Mouse (Mus musculus): Measurements from ENCODE around the gene Slc11a1. TPM values are rescaled to one million over a fixed set of nuclear protein-coding genes. Genes with fewer than 3 reads are reported as not detected.

Gene Slc11a1
- polyA plus RNA-seq, 1 experiment = 1.0 TPM

GRCm38 (mm10) chr1:74343161-74343560 lies 31.8 kb upstream of the Slc11a1 start:
- no peak overlapping the region for H3K4me3 ChIP-seq

GRCm38 (mm10) chr1:74344163-74344916 lies 30.7 kb upstream of the Slc11a1 start:
- no peak for TF ChIP-seq REST (IDR thresholded peaks at IDR 0.05; ENCODE audit: insufficient read depth, insufficient read length)
- TF ChIP-seq CEBPB (IDR thresholded peaks at IDR 0.05; ENCODE audit: insufficient read depth, poor library complexity, severe bottlenecking) = no peak
- TF ChIP-seq E2F4 (IDR thresholded peaks at IDR 0.05; ENCODE audit: insufficient read depth) = no peak
- TF ChIP-seq MYOD1 (IDR thresholded peaks at IDR 0.05; ENCODE audit: control insufficient read depth in 1 of 3, insufficient read length in 2 of 3, low read depth in 2 of 3) = no peak
- no peak for TF ChIP-seq SRF (IDR thresholded peaks at IDR 0.05; ENCODE audit: control insufficient read depth, insufficient read length, low read depth)
- no peak for TF ChIP-seq TCF12 (IDR thresholded peaks at IDR 0.05; ENCODE audit: insufficient read depth, poor library complexity, severe bottlenecking)
- TF ChIP-seq POLR2A (IDR thresholded peaks at IDR 0.05; ENCODE audit: insufficient read length, low read depth) = no peak
- no peak for TF ChIP-seq TCF3 (IDR thresholded peaks at IDR 0.05; ENCODE audit: insufficient read length, low read depth)
- Histone ChIP-seq H3K4me2 (ENCODE audit: low read depth) (no peak overlapping the region), H3K79me2 (ENCODE audit: control insufficient read depth, insufficient read depth) (no peaks in the 10 kb centered on the region), H3K4me3 (no peak overlapping the region), H3K27me3 (ENCODE audit: control insufficient read depth, insufficient read depth, insufficient read length) (no peaks in the 10 kb centered on the region), H3K36me3 (ENCODE audit: control insufficient read depth, insufficient read depth) (no peaks in the 10 kb centered on the region), H3ac (ENCODE audit: control insufficient read depth, insufficient read length) (no peak overlapping the region)

More at GRCm38 (mm10) chr1:74343161-74343560, 31.8 kb upstream of the Slc11a1 start:
- H3K79me2 ChIP-seq (ENCODE audit: control insufficient read depth, insufficient read depth) = no peaks in the 10 kb centered on the region
- TF ChIP-seq CEBPB (IDR thresholded peaks at IDR 0.05; ENCODE audit: insufficient read depth, poor library complexity, severe bottlenecking) (no peak), MYOD1 (IDR thresholded peaks at IDR 0.05; ENCODE audit: control insufficient read depth in 1 of 3, insufficient read length in 2 of 3, low read depth in 2 of 3) (no peak), USF1 (IDR thresholded peaks at IDR 0.05; ENCODE audit: low read depth) (no peak), E2F4 (IDR thresholded peaks at IDR 0.05; ENCODE audit: insufficient read depth) (no peak)
- H3K36me3 ChIP-seq (ENCODE audit: control insufficient read depth, insufficient read depth) = no peaks in the 10 kb centered on the region
- no peak overlapping the region for H3K4me2 ChIP-seq (ENCODE audit: low read depth)
- H3ac ChIP-seq (ENCODE audit: control insufficient read depth, insufficient read length) = no peak overlapping the region
- H3K27me3 ChIP-seq (ENCODE audit: control insufficient read depth, insufficient read depth, insufficient read length) = no peaks in the 10 kb centered on the region

- no peak overlapping the region for H3ac ChIP-seq (ENCODE audit: control insufficient read depth, insufficient read length)
- no peaks in the 10 kb centered on the region for H3K36me3 ChIP-seq (ENCODE audit: control insufficient read depth, insufficient read depth)
- H3K4me2 ChIP-seq (ENCODE audit: low read depth) = no peak overlapping the region
- TF ChIP-seq REST (IDR thresholded peaks at IDR 0.05; ENCODE audit: insufficient read depth, insufficient read length) = no peak
- no peak for TF ChIP-seq MYOG (IDR thresholded peaks at IDR 0.05; ENCODE audit: control insufficient read depth in 1 of 3, insufficient read depth in 1 of 3, insufficient read length in 2 of 3, low read depth in 2 of 3)
- TF ChIP-seq MYOD1 (IDR thresholded peaks at IDR 0.05; ENCODE audit: control insufficient read depth in 1 of 3, insufficient read length in 2 of 3, low read depth in 2 of 3) = no peak
- TF ChIP-seq SRF (IDR thresholded peaks at IDR 0.05; ENCODE audit: control insufficient read depth, insufficient read length, low read depth) = no peak
- TF ChIP-seq POLR2AphosphoS2 (IDR thresholded peaks at IDR 0.05; ENCODE audit: insufficient read length, low read depth) = no peak
- TF ChIP-seq E2F4 (IDR thresholded peaks at IDR 0.05; ENCODE audit: insufficient read depth) = no peak
- TF ChIP-seq POLR2A (IDR thresholded peaks at IDR 0.05; ENCODE audit: insufficient read length, low read depth) = no peak
- TF ChIP-seq TCF12 (IDR thresholded peaks at IDR 0.05; ENCODE audit: insufficient read depth, poor library complexity, severe bottlenecking) = no peak
- TF ChIP-seq MAX (IDR thresholded peaks at IDR 0.05; ENCODE audit: low read depth) = no peak
- no peak for TF ChIP-seq USF1 (IDR thresholded peaks at IDR 0.05; ENCODE audit: low read depth)
- TF ChIP-seq CEBPB (IDR thresholded peaks at IDR 0.05; ENCODE audit: insufficient read depth, poor library complexity, severe bottlenecking) = no peak
- TF ChIP-seq TCF3 (IDR thresholded peaks at IDR 0.05; ENCODE audit: insufficient read length, low read depth) = no peak
- no peaks in the 10 kb centered on the region for H3K79me2 ChIP-seq (ENCODE audit: control insufficient read depth, insufficient read depth)
- no peaks in the 10 kb centered on the region for H3K27me3 ChIP-seq (ENCODE audit: control insufficient read depth, insufficient read depth, insufficient read length)
- no peak overlapping the region for H3K4me3 ChIP-seq
These were observed 23.7 kb upstream of the Slc11a1 start for GRCm38 (mm10) chr1:74351185-74351769.

GRCm38 (mm10) chr1:74352532-74353096 lies 22.4 kb upstream of the Slc11a1 start:
- H3K36me3 ChIP-seq (ENCODE audit: control insufficient read depth, insufficient read depth) = no peaks in the 10 kb centered on the region
- no peak for TF ChIP-seq CEBPB (IDR thresholded peaks at IDR 0.05; ENCODE audit: insufficient read depth, poor library complexity, severe bottlenecking)
- TF ChIP-seq SRF (IDR thresholded peaks at IDR 0.05; ENCODE audit: control insufficient read depth, insufficient read length, low read depth) = no peak
- no peak for TF ChIP-seq USF1 (IDR thresholded peaks at IDR 0.05; ENCODE audit: low read depth)
- TF ChIP-seq MYOD1 (IDR thresholded peaks at IDR 0.05; ENCODE audit: control insufficient read depth in 1 of 3, insufficient read length in 2 of 3, low read depth in 2 of 3) = no peak
- no peak for TF ChIP-seq REST (IDR thresholded peaks at IDR 0.05; ENCODE audit: insufficient read depth, insufficient read length)
- TF ChIP-seq MAX (IDR thresholded peaks at IDR 0.05; ENCODE audit: low read depth) = no peak
- TF ChIP-seq POLR2AphosphoS2 (IDR thresholded peaks at IDR 0.05; ENCODE audit: insufficient read length, low read depth) = no peak
- no peak for TF ChIP-seq TCF3 (IDR thresholded peaks at IDR 0.05; ENCODE audit: insufficient read length, low read depth)
- no peak for TF ChIP-seq TCF12 (IDR thresholded peaks at IDR 0.05; ENCODE audit: insufficient read depth, poor library complexity, severe bottlenecking)
- no peak for TF ChIP-seq E2F4 (IDR thresholded peaks at IDR 0.05; ENCODE audit: insufficient read depth)
- TF ChIP-seq MYOG (IDR thresholded peaks at IDR 0.05; ENCODE audit: control insufficient read depth in 1 of 3, insufficient read depth in 1 of 3, insufficient read length in 2 of 3, low read depth in 2 of 3) = no peak
- TF ChIP-seq POLR2A (IDR thresholded peaks at IDR 0.05; ENCODE audit: insufficient read length, low read depth) = no peak
- no peak overlapping the region for H3K4me3 ChIP-seq
- H3K4me2 ChIP-seq (ENCODE audit: low read depth) = no peak overlapping the region
- H3K79me2 ChIP-seq (ENCODE audit: control insufficient read depth, insufficient read depth) = no peaks in the 10 kb centered on the region
- H3ac ChIP-seq (ENCODE audit: control insufficient read depth, insufficient read length) = no peak overlapping the region
- H3K27me3 ChIP-seq (ENCODE audit: control insufficient read depth, insufficient read depth, insufficient read length) = no peaks in the 10 kb centered on the region

Measured in myocyte (in vitro differentiated cells).